Mouse (Mus musculus): ENCODE results near the gene Reep6. TPM values are rescaled to one million over a fixed set of nuclear protein-coding genes. Genes with fewer than 3 reads are reported as not detected.
A peak's percentile ranks its signal among the peaks of the same experiment; 100 is the strongest.

The Reep6 gene
- polyA plus RNA-seq, 1 experiment: 9.0 TPM

DNA sequence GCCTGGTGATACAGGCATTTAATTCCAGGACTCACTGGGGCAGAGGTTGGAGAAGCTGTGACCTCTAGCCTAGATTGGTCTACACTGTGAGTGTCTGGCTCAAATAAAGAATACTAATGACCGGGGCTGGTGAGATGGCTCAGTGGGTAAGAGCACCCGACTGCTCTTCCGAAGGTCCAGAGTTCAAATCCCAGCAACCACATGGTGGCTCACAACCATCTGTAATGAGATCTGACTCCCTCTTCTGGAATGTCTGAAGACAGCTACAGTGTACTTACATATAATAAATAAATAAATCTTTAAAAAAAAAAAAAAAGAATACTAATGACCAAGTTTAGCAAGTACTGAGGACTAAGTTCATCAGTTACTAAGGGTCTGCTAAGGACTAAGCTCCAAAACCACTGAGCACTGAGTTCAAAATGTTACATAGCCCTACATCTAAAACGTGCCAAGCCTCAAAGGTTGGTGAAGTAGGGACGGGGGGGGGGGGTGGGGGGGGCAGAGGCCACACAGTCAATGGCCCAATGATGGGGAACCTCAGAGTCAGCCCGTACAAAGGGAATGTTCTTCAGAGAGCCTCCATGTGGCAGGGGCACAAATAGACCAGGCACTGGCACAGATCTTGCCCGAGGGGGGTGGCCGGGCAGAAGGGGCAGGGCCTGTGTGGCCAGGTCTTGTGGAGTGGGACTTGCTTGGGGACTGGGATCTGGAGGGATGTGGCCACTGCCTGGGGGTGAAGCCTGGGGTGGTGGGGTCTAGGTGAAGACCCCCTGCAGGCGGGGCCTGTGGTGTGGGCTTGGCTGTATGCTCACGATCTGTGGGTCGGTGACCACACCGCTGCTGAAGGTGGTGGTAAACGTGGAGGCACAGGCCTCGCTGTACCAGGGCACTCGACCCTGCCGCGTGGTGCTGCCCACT, 5.4 kb upstream of the Reep6 start:
- no peak for TF ChIP-seq POLR2A (IDR thresholded peaks at IDR 0.05; ENCODE audit: borderline replicate concordance, insufficient read depth, low read length)
- TF ChIP-seq CTCF (IDR thresholded peaks at IDR 0.05; ENCODE audit: borderline replicate concordance, insufficient read depth, low read depth, low read length): no peak
- 67% methylated on average over 17 of the region's 17 CpGs for WGBS
- peak overlapping the region; percentile 74 for H3K4me3 ChIP-seq (replicated peaks; ENCODE audit: insufficient read depth, low read depth, low read length)
- no peak overlapping the region for H3K27ac ChIP-seq (ENCODE audit: insufficient read depth, low read length)
- no peak for DNase-seq
- peaks cover 8% of the 10 kb centered on the region for H3K4me1 ChIP-seq (ENCODE audit: control insufficient read depth, insufficient read depth, low read length)
- no peaks in the 10 kb centered on the region for H3K27me3 ChIP-seq (ENCODE audit: control insufficient read depth, insufficient read depth, low read length)

DNA sequence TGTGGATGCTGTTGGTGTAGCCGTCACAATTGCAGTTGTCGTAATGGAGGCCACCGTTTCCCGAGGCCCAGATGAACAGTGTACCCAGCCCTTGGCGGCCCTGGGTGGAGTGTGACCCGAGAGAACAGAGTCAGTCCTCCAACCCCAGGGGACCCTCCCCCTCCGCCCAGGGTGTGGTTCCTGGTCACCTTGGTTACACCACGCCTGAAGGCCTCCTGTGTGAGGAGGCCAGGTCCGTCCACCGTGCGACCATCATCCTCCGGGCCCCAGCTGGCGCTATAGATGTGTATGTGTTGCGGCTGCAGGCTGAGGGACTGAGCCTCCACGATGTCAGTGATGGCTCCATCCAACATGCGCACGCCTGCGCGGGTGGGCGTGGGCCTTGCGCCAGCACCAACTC, 4.7 kb upstream of the Reep6 start:
- WGBS: 81% methylated on average over 21 of the region's 21 CpGs
- H3K27me3 ChIP-seq (ENCODE audit: control insufficient read depth, insufficient read depth, low read length): no peaks in the 10 kb centered on the region
- no peak overlapping the region for H3K4me3 ChIP-seq (replicated peaks; ENCODE audit: insufficient read depth, low read depth, low read length)
- no peak overlapping the region for H3K27ac ChIP-seq (ENCODE audit: insufficient read depth, low read length)
- H3K4me1 ChIP-seq (ENCODE audit: control insufficient read depth, insufficient read depth, low read length): peaks cover 5% of the 10 kb centered on the region
- no peak for DNase-seq
- TF ChIP-seq CTCF (IDR thresholded peaks at IDR 0.05; ENCODE audit: borderline replicate concordance, insufficient read depth, low read depth, low read length): no peak

DNA sequence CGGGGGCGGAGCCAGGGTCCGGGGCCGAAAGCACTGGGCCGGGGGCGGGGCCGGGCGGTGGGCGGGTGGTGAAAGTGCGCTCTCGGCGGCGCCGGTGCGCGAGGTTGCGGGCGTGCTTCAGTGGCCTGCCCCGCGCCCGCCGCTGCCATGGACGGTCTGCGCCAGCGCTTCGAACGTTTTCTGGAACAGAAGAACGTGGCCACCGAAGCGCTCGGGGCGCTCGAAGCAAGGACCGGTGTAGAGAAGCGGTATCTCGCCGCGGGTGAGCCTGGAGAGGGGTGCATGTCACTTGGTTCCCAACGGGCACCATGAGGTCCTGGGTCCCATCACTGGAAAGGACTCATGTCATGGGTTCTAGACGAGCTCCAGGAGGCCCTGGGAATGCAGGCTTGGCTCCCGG, 331 bp downstream of the Reep6 start:
- TF ChIP-seq POLR2A (IDR thresholded peaks at IDR 0.05; ENCODE audit: borderline replicate concordance, insufficient read depth, low read length): no peak
- no peak for TF ChIP-seq CTCF (IDR thresholded peaks at IDR 0.05; ENCODE audit: borderline replicate concordance, insufficient read depth, low read depth, low read length)
- H3K27ac ChIP-seq (ENCODE audit: insufficient read depth, low read length): no peak overlapping the region
- no peak for DNase-seq
- no peaks in the 10 kb centered on the region for H3K27me3 ChIP-seq (ENCODE audit: control insufficient read depth, insufficient read depth, low read length)
- 2% methylated on average over 41 of the region's 41 CpGs for WGBS
- peak overlapping the region; percentile 64 for H3K4me3 ChIP-seq (replicated peaks; ENCODE audit: insufficient read depth, low read depth, low read length)
- H3K4me1 ChIP-seq (ENCODE audit: control insufficient read depth, insufficient read depth, low read length): peaks cover 29% of the 10 kb centered on the region

DNA sequence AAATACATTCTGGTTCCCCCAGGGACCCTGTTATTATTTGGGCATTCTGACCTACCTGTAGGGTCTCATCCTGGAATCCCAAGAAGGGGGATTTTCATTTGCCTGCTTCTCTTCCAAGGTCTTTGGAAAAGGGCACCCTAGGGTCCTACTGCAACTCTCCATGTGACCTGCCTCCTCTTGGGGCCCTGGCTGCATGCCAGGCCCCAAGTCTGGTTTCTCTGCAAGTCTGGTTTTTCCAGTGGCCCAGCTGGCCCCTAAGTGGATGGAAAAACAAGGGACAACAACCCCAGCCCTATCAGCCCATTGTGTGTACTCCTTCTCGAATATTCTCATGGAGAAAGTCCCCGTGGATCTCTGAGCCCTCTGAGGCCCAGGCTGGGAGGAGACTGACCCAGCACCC, 1.1 kb downstream of the Reep6 start:
- Histone ChIP-seq H3K4me3 (replicated peaks; ENCODE audit: insufficient read depth, low read depth, low read length) (no peak overlapping the region), H3K27ac (ENCODE audit: insufficient read depth, low read length) (no peak overlapping the region), H3K27me3 (ENCODE audit: control insufficient read depth, insufficient read depth, low read length) (no peaks in the 10 kb centered on the region), H3K4me1 (ENCODE audit: control insufficient read depth, insufficient read depth, low read length) (peaks cover 29% of the 10 kb centered on the region)
- WGBS: 75% methylated on average over 2 of the region's 2 CpGs
- no peak for DNase-seq
- TF ChIP-seq POLR2A (IDR thresholded peaks at IDR 0.05; ENCODE audit: borderline replicate concordance, insufficient read depth, low read length) (no peak), CTCF (IDR thresholded peaks at IDR 0.05; ENCODE audit: borderline replicate concordance, insufficient read depth, low read depth, low read length) (no peak)

DNA sequence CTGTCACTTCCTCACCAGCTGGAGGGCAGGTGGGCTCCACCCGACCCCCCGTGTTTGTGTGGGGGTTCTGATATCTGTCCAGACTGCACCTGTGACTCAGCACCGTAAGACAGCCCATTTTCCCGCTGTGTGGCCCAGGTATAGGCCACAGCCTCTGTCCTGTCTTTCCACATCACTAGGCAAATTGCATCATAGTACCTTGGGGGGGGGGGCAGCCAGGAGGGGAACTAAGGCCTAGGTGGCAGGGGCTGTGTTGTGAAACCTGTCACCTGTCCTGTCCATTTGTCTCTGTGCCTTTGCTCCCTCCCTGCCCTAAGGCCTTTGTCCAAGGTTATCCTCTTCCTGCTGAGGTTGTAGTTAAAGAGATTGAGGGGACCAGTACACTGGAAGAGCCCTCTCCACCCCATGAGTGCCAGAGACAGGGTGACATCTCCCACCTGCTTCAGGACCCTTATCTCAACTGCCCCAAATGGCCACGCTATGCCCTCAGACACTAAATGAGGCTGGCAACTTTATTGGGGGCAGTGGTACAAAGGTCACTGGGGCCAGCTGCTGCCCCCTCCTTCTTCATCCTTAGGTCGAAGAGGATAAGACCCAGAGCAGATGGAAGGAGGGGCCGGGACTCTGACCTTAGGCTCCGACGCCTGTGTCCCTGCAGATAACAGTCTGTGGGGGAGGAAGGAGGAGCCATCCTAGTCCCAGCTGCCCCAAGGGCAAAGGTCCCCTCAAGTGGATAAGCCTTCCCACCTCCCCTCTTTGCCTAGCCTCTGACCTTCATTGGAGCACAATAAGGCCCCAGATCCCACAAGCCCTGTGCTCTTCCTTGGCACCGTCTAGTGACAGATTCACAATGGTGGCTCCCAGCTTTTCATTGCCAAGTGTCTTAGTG, 2.1 kb downstream of the Reep6 start:
- Histone ChIP-seq H3K4me1 (ENCODE audit: control insufficient read depth, insufficient read depth, low read length) (peaks cover 29% of the 10 kb centered on the region), H3K27ac (ENCODE audit: insufficient read depth, low read length) (peak overlapping the region; percentile 74), H3K4me3 (replicated peaks; ENCODE audit: insufficient read depth, low read depth, low read length) (no peak overlapping the region), H3K27me3 (ENCODE audit: control insufficient read depth, insufficient read depth, low read length) (no peaks in the 10 kb centered on the region)
- 41% methylated on average over 10 of the region's 10 CpGs for WGBS
- DNase-seq: peak in 1 of 2 experiments; percentile 67
- no peak for TF ChIP-seq POLR2A (IDR thresholded peaks at IDR 0.05; ENCODE audit: borderline replicate concordance, insufficient read depth, low read length)
- no peak for TF ChIP-seq CTCF (IDR thresholded peaks at IDR 0.05; ENCODE audit: borderline replicate concordance, insufficient read depth, low read depth, low read length)

DNA sequence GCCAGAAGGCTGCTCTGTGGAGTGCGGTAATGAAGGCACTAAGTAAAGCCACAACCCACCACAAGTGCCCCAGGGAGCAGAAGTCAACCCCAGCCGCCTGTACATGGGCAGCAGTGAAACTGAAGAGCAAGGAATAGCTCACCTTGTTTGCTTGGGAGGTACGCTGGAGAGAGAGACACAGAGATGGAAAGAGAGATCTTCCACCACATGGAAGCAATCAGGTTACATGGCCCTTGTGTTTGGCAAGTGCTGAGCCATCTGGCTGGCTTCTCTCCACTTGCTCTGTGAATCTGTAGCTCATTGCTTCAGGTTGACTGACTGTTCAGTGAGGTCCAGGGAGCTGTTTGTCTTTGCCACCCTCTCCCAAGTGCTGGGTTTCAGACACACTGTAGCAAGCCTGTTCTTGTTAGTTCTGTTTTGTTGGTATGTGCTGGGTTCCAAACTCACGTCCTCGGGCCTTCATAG, 2.8 kb downstream of the Reep6 start:
- Histone ChIP-seq H3K27me3 (ENCODE audit: control insufficient read depth, insufficient read depth, low read length) (no peaks in the 10 kb centered on the region), H3K4me1 (ENCODE audit: control insufficient read depth, insufficient read depth, low read length) (peaks cover 29% of the 10 kb centered on the region), H3K4me3 (replicated peaks; ENCODE audit: insufficient read depth, low read depth, low read length) (no peak overlapping the region), H3K27ac (ENCODE audit: insufficient read depth, low read length) (peak overlapping the region; percentile 74)
- peak; percentile 65 to 77 for DNase-seq
- WGBS: 19% methylated on average over 5 of the region's 5 CpGs
- TF ChIP-seq CTCF (IDR thresholded peaks at IDR 0.05; ENCODE audit: borderline replicate concordance, insufficient read depth, low read depth, low read length) (no peak), POLR2A (IDR thresholded peaks at IDR 0.05; ENCODE audit: borderline replicate concordance, insufficient read depth, low read length) (0 out of 2 replicates have a peak, but pooled peaks have one; percentile 28)

DNA sequence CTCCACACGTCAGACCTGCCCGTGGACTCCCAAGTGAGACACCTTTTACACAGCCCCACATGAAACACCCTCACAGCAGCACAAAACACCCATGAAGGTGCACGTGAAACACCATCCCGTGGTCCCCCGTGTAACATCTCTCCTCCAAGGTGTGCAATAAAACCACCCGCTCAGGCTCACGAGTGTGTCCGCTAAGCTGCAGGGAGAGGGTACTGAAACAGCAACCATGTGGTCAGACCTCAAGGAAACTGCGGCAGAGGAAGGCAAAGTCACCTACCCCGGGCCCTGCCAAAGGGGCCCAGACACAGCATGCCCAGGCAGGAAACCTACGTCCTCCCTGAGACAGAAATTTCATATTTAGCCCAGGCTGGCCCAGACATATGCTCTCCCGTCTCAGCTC, 6.5 kb downstream of the Reep6 start:
- DNase-seq: no peak
- Histone ChIP-seq H3K4me1 (ENCODE audit: control insufficient read depth, insufficient read depth, low read length) (peaks cover 25% of the 10 kb centered on the region), H3K27me3 (ENCODE audit: control insufficient read depth, insufficient read depth, low read length) (no peaks in the 10 kb centered on the region), H3K27ac (ENCODE audit: insufficient read depth, low read length) (no peak overlapping the region), H3K4me3 (replicated peaks; ENCODE audit: insufficient read depth, low read depth, low read length) (no peak overlapping the region)
- no peak for TF ChIP-seq CTCF (IDR thresholded peaks at IDR 0.05; ENCODE audit: borderline replicate concordance, insufficient read depth, low read depth, low read length)
- no peak for TF ChIP-seq POLR2A (IDR thresholded peaks at IDR 0.05; ENCODE audit: borderline replicate concordance, insufficient read depth, low read length)
- 91% methylated on average over 12 of the region's 12 CpGs for WGBS

Measured in cerebellum, adult 2 months (tissue).